Mouse (Mus musculus) testis, adult 2 months (tissue): ENCODE data around the gene Thra. TPM values are rescaled to one million over a fixed set of nuclear protein-coding genes. Genes with fewer than 3 reads are reported as not detected.

Experiments used
- H3K27ac ChIP-seq: fragments of 200-500 bp; 2 replicates; pipeline ENCODE4 v1.5.1; 2012; ENCODE audit warnings: low read depth, low read length; ENCODE audit not compliant: control insufficient read depth, insufficient read depth
- H3K27me3 ChIP-seq: fragments of 200-500 bp; 2 replicates; pipeline ENCODE4 v1.6.1; 2012; ENCODE audit warnings: mild to moderate bottlenecking, low read length, moderate library complexity; ENCODE audit not compliant: control insufficient read depth, insufficient read depth
- H3K36me3 ChIP-seq: fragments of 200-500 bp; 2 replicates; pipeline ENCODE4 v1.6.1; 2012; ENCODE audit warnings: mild to moderate bottlenecking, low read length; ENCODE audit not compliant: control insufficient read depth, insufficient read depth
- H3K4me1 ChIP-seq: fragments of 200-500 bp; 2 replicates; pipeline ENCODE4 v1.6.1; 2012; ENCODE audit warnings: low read length; ENCODE audit not compliant: control insufficient read depth, insufficient read depth
- H3K4me3 ChIP-seq: fragments of 200-500 bp; 2 replicates; pipeline ENCODE4 v1.5.1; 2012; ENCODE audit warnings: low read depth, mild to moderate bottlenecking, low read length, moderate library complexity, mixed read lengths; ENCODE audit not compliant: control insufficient read depth
- CTCF ChIP-seq: fragments of 200-500 bp; IDR thresholded peaks from 2 replicates; pipeline ENCODE4 v1.5.1; 2012; ENCODE audit warnings: low read depth, mild to moderate bottlenecking, inconsistent platforms, low read length, moderate library complexity; ENCODE audit not compliant: control insufficient read depth, insufficient read depth, insufficient replicate concordance
- POLR2A ChIP-seq: fragments of 200-500 bp; IDR thresholded peaks from 2 replicates; pipeline ENCODE4 v1.6.1; 2012; ENCODE audit warnings: low read depth, mild to moderate bottlenecking, inconsistent platforms, low read length, moderate library complexity; ENCODE audit not compliant: control insufficient read depth
- polyA plus RNA-seq: library from polyadenylated mRNA; depleted of rRNA; stranded (reverse); fragments of >200 nt; gene quantifications from 2 replicates; pipeline ENCODE4 v1.2.3, GENCODE M21; 2012

The Thra gene
- polyA plus RNA-seq, 1 experiment, result 14.4 TPM

DNA sequence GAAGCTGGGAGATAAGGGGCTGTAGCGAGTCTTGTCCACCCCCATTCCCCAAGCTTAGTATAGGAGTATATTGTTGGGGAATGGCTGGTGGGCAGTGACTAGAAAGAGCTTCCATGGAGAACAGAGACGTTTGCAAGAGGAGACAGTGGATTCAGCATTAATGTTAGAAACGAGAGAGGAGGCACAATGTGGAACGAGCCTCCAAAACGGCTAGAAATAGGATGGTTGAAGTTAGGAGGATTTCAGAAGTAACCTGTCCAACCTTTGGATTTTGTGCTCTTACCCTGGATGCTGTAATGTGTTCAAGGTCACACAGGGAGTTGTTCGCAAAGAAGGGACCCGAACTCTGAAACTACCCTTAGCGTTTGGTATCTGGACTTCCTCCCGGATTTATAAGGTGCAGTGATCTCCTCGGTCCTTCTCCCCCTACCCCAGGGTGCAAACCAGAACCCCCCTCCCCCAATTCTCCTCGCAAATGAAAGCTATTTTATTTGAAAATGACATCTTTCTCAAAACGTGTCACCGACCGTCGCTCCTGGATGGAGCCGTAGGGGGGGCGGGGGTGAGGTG lies 698 bp downstream of the Thra start:
- Histone ChIP-seq H3K4me1 (peaks cover 42% of the 10 kb centered on the region), H3K27ac (peak overlapping the region; percentile 39; the same call in 1 of the 2 replicates), H3K36me3 (no peaks in the 10 kb centered on the region), H3K4me3 (peak overlapping the region; percentile 45), H3K27me3 (no peaks in the 10 kb centered on the region; the same call in 1 of the 2 replicates)
- TF ChIP-seq CTCF, result no peak

DNA sequence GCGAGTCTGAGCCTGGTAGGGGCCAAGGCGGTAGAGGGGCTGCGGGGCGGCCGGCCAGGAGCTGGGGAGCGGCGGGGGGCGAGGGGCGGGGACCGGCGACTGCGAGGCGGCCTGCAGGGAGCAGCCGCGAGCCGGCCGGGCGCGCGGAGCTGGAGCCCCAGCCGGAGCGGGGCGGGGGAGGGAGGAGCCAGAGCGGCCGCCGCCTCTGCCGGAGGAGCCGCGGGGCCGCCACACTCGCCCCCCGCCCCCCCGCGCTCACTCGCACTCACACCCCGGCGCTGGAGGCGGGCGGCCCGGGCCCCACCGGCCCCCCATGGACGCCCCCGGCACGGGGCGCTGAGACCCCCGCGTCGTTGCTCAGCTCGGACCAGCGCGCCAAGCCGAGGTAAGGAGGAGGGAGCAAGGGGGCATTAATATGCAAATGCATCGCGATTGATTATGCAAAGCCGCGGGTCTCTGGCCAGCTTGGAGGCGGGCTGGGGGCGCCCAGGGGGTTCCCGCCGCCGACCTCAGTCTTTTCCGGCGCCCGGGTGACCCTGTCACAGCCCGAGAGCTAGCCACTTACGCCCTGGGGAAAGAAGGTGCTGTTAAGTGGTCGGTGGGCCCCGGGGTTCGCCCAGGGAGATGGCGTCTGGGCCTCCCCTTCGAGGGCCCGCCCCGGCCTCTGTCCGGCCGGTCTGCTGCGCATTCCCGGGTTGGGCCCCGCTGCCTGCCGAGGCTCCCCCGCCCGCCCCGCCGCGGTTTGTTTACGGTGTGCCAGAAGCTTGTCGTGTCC lies 1.4 kb downstream of the Thra start:
- no peaks in the 10 kb centered on the region; the same call in 1 of the 2 replicates for H3K27me3 ChIP-seq
- H3K36me3 ChIP-seq, result no peaks in the 10 kb centered on the region
- peak overlapping the region; percentile 84 for H3K27ac ChIP-seq
- TF ChIP-seq POLR2A (no peak), CTCF (no peak)
- H3K4me1 ChIP-seq, result peaks cover 45% of the 10 kb centered on the region
- H3K4me3 ChIP-seq, result peak overlapping the region; percentile 85

DNA sequence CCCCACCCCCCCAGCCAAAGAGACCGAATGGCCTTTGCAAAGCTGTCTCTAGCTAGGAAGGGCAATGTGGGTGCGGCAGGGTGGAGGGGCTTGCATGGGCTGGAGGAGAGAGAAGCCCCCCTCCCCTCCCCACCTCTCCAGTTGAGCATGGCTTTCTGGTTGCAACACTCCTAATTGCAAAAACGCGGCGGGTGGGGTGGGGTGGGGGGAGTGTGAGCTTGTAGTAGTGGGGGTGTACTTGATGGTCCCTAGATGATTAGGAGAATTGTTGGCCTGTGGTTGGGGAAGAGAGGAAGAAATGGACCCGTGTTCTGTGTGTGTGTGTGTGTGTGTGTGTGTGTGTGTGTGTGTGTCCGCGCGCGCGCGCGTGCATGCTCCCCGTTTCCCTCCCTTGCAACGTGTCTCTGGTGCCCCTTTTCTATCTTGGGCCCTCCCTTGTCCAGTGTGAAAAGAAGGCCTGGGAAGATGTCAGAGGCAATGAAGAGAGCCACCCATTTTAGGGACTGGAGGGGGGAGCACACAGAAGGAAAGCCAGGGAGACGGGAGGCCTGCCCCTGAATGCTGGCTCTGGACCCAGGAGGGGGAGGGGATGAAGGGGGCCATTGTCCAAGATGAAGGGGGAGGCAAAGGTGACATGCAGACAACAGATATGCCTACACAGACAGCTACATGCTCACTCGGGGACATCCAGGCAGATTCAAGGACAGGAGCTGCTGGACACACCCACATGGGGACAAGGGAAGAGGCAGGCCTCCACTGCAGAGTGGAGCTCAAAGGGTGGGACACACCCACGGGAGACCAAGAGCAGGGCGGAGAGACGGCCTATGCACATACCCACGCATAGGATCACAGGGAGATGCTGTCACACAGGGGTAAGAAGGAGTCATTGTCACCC lies 2.2 kb downstream of the Thra start:
- Histone ChIP-seq H3K4me3 (peak overlapping the region; percentile 85), H3K27me3 (no peaks in the 10 kb centered on the region; the same call in 1 of the 2 replicates), H3K36me3 (no peaks in the 10 kb centered on the region), H3K27ac (peak overlapping the region; percentile 50; the same call in 1 of the 2 replicates), H3K4me1 (peaks cover 47% of the 10 kb centered on the region)
- TF ChIP-seq CTCF (no peak), POLR2A (no peak)

DNA sequence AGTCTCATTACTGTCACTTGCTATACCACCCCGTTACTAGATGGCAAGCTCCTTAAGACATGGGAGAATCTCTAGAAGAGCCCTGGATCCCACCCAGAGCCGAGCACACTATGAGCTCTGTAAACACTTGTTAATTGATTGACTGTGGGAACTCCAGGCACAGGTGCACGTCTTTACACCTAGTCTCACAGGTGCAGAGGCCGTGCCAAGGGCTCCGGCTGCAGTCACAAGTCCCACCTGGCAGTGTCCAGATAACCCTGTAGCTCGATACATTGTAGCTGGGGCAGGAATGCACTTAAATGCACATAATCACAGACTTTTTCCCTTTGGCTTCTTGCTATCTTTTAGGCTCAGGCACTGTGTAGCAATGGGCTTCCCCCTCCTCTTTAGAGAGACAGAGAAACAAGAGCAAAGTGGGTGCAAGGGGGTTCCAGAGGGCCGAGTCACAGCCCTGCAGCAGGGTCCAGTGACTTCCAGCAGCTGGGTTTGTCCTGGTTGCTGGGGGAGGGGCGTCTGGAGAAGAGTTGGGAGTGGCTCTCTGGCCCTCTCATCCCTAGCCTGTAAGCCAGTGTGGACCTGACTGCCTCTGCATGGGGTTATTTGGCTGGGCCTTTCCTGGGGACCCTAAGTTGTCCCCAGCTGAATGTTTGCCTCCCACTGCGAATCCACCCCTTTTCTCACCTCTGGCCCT lies 3.4 kb downstream of the Thra start:
- Histone ChIP-seq H3K27ac (no peak overlapping the region; the same call in 1 of the 2 replicates), H3K27me3 (no peaks in the 10 kb centered on the region; the same call in 1 of the 2 replicates), H3K4me3 (no peak overlapping the region), H3K4me1 (peaks cover 49% of the 10 kb centered on the region), H3K36me3 (no peaks in the 10 kb centered on the region)
- TF ChIP-seq POLR2A, result no peak
- TF ChIP-seq CTCF, result no peak

DNA sequence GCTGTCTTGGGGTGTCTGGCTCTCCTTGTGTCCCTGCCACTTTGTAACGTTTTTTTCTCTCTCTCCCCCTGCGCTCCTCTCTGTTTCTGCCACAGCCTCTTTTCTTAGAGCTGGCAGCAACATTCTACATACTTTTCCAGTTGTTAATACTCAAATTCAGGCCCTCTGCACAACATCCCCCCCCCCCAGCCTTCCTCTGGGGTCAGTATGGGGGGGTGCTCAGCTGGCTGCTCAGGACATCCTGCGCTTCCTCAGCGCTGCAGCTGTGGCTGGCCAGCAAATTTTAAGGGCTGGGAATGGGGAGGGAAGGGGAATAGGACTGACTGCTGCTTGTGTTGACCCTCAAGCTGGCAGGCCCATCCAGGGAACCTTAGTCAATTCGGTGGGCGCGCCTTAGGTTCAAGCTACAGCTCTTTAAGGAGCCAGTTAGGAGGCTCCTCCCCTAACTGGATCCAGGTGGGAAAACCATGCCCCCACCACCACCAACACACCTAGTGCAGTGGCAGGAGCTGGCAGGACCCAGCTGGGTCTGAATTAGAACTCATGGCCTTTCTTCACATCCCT lies 4.1 kb downstream of the Thra start:
- Histone ChIP-seq H3K36me3 (no peaks in the 10 kb centered on the region), H3K27ac (no peak overlapping the region), H3K4me3 (no peak overlapping the region), H3K27me3 (no peaks in the 10 kb centered on the region; the same call in 1 of the 2 replicates), H3K4me1 (peaks cover 48% of the 10 kb centered on the region)
- no peak for TF ChIP-seq POLR2A
- TF ChIP-seq CTCF, result no peak

DNA sequence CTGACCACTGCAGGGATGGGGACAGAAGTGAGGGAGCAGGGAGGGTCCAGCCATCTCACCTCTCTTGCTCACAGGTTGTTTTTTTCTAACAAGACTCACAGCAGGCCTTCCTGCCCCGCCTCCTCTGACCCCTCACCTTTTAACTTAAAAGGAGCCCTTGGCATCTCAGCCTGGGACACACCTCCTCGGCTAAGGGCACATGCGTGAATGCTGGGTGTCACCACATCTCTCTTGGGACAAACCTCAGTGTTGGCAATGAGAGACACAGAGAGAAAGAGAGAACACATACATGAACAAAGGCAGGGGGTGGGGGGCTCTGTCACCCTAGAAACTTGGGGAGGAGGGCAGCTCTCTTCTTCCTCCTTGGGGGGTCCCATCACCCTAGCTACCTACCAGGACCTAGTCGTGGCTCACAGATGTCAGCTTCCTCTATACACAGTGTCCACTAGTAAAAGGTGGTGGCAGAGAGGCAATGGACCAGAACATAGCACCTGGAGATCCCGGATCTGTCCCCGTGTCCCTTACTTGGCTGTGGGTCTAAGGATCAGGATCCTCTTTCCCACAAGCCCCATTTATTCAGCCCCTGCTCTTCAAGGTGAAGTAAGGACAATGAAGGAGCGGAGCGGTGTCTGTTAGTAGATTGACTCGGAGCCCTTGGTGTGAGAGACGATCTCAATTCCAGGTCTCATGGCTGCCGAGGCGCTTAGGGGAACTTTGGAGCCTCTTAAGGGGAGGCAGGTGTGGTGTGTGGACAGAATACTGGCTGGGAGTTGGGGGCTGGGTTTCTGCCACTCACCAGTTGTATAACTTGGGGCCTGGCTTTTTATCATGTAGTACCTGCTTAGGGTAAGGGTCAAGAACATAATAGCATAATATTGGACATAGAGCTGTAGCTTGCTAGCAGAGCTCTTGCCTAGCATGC lies 5.8 kb downstream of the Thra start:
- Histone ChIP-seq H3K4me3 (no peak overlapping the region), H3K4me1 (peaks cover 36% of the 10 kb centered on the region), H3K36me3 (no peaks in the 10 kb centered on the region), H3K27ac (no peak overlapping the region), H3K27me3 (no peaks in the 10 kb centered on the region; the same call in 1 of the 2 replicates)
- no peak for TF ChIP-seq CTCF
- no peak for TF ChIP-seq POLR2A
